Mouse (Mus musculus) ES-Bruce4 (cell line): ENCODE results near the gene Slc7a6.

Experiments used
- CTCF ChIP-seq: IDR thresholded peaks from one replicate; pipeline ENCODE4 v1.8.1; 2011; ENCODE audit warnings: low read depth, low read length
- EP300 ChIP-seq: IDR thresholded peaks from 2 replicates; pipeline ENCODE4 v1.6.1; 2011; ENCODE audit warnings: low read depth, low read length; ENCODE audit not compliant: insufficient read depth
- POLR2A ChIP-seq: IDR thresholded peaks from one replicate; pipeline ENCODE4 v1.8.1; 2011; ENCODE audit warnings: low read length; ENCODE audit not compliant: insufficient read depth

DNA sequence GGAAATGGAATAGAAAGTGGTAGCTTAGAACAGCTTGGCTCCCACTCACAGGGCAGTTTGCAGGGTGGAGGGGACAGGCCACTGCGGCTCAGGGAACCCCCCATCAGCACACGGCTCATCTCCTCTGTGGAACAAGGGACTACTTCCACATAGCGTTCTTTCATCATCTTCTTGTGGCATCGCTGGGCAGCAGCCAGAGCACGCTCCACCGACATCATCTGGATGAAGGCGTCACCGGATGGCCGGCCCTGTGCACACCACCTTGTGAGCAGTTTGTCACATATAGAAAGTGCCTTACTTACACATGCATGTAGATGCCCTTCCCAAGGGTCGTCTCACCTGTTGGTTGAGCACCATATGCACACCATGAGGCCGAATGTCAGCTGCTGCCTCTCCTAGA, 36.3 kb upstream of the Slc7a6 start:
- TF ChIP-seq POLR2A (no peak), CTCF (no peak), EP300 (no peak)
